Mouse (Mus musculus) MEL (cell line): ENCODE measurements around the gene Baz2a. TPM values are rescaled to one million over a fixed set of nuclear protein-coding genes. Genes with fewer than 3 reads are reported as not detected.

Source experiments
- DNase-seq: peaks from one replicate; pipeline ENCODE4 v3.0.0; 2011; ENCODE audit warnings: low read depth, low spot score
- H3K27ac ChIP-seq: 2 replicates; pipeline ENCODE4 v1.5.1; 2012; ENCODE audit warnings: low read depth, mild to moderate bottlenecking, control low read depth, low read length, moderate library complexity; ENCODE audit not compliant: control insufficient read depth
- H3K27me3 ChIP-seq, 2 experiments: fragments of 150-350 bp in 1 of 2; sonication (generic) in 1 of 2; 2 replicates each; pipeline ENCODE4 v1.6.1; 2012; ENCODE audit warnings: low read length in 2 of 2, mild to moderate bottlenecking in 2 of 2, improper control_type of control experiment in 1 of 2, moderate library complexity in 1 of 2; ENCODE audit not compliant: insufficient read depth in 2 of 2, control insufficient read depth in 1 of 2
- H3K36me3 ChIP-seq, 2 experiments: 2 replicates each; pipeline ENCODE4 v1.6.1; 2012 to 2014; ENCODE audit warnings: low read length in 2 of 2, improper control_type of control experiment in 1 of 2, inconsistent platforms in 1 of 2, mild to moderate bottlenecking in 1 of 2; ENCODE audit not compliant: insufficient read depth in 2 of 2, control insufficient read depth in 1 of 2
- H3K4me1 ChIP-seq, 2 experiments: fragments of 150-350 bp in 1 of 2; sonication (generic) in 1 of 2; 2 replicates each; pipeline ENCODE4 v1.6.1; 2012; ENCODE audit warnings: low read length in 2 of 2, improper control_type of control experiment in 1 of 2, mild to moderate bottlenecking in 1 of 2; ENCODE audit not compliant: insufficient read depth in 2 of 2, control insufficient read depth in 1 of 2
- H3K4me3 ChIP-seq, 2 experiments: fragments of 150-350 bp in 1 of 2; sonication (generic) in 1 of 2; 2 replicates each; pipeline ENCODE4 v1.5.1; 2012; ENCODE audit warnings: low read depth in 2 of 2, low read length in 2 of 2, mild to moderate bottlenecking in 2 of 2, moderate library complexity in 2 of 2, control low read depth in 1 of 2, improper control_type of control experiment in 1 of 2; ENCODE audit not compliant: control insufficient read depth in 1 of 2, insufficient read depth in 1 of 2
- H3K79me2 ChIP-seq: 2 replicates; pipeline ENCODE4 v1.6.1; 2012; ENCODE audit warnings: mild to moderate bottlenecking, low read length, moderate library complexity; ENCODE audit not compliant: control insufficient read depth, poor library complexity, insufficient read depth
- H3K9ac ChIP-seq: 2 replicates; pipeline ENCODE4 v1.6.1; 2012; ENCODE audit warnings: low read depth, mild to moderate bottlenecking, control low read depth, low read length, moderate library complexity; ENCODE audit not compliant: control insufficient read depth, poor library complexity, severe bottlenecking
- H3K9me3 ChIP-seq: fragments of 150-350 bp; sonication (generic); replicated peaks from 2 replicates; pipeline ENCODE4 v1.6.1; 2012; ENCODE audit warnings: mild to moderate bottlenecking, low read length, improper control_type of control experiment, moderate library complexity; ENCODE audit not compliant: insufficient read depth
- BHLHE40 ChIP-seq: IDR thresholded peaks from 2 replicates; pipeline ENCODE4 v1.6.1; 2012; ENCODE audit warnings: low read depth, mild to moderate bottlenecking, inconsistent platforms, low read length, improper control_type of control experiment, borderline replicate concordance
- CHD1 ChIP-seq: IDR thresholded peaks from 2 replicates; pipeline ENCODE4 v1.6.1; 2012; ENCODE audit warnings: low read depth, mild to moderate bottlenecking, inconsistent platforms, low read length, improper control_type of control experiment
- ELF1 ChIP-seq: IDR thresholded peaks from 2 replicates; pipeline ENCODE4 v1.6.1; 2014; ENCODE audit warnings: low read depth, mild to moderate bottlenecking, inconsistent platforms, low read length, improper control_type of control experiment, moderate library complexity
- EP300 ChIP-seq, 2 experiments: IDR thresholded peaks; 2 replicates each; pipeline ENCODE4 v1.6.1; 2011; ENCODE audit warnings: improper control_type of control experiment in 2 of 2, low read length in 2 of 2, low read depth in 1 of 2, mild to moderate bottlenecking in 1 of 2
- ETS1 ChIP-seq: IDR thresholded peaks from 2 replicates; pipeline ENCODE4 v1.6.1; 2012; ENCODE audit warnings: low read depth, mild to moderate bottlenecking, inconsistent platforms, low read length, improper control_type of control experiment, moderate library complexity
- GABPA ChIP-seq: IDR thresholded peaks from 2 replicates; pipeline ENCODE4 v1.6.1; 2012; ENCODE audit warnings: low read depth, mild to moderate bottlenecking, inconsistent platforms, low read length, improper control_type of control experiment, moderate library complexity
- GATA1 ChIP-seq: IDR thresholded peaks from 2 replicates; pipeline ENCODE4 v1.6.1; 2011; ENCODE audit warnings: low read depth, low read length, improper control_type of control experiment
- HCFC1 ChIP-seq: IDR thresholded peaks from 2 replicates; pipeline ENCODE4 v1.6.1; 2012; ENCODE audit warnings: low read depth, mild to moderate bottlenecking, inconsistent platforms, low read length, improper control_type of control experiment, moderate library complexity
- JUND ChIP-seq: IDR thresholded peaks from 2 replicates; pipeline ENCODE4 v1.6.1; 2011; ENCODE audit warnings: low read depth, mild to moderate bottlenecking, improper control_type of control experiment, low read length
- KAT2A ChIP-seq: conservative IDR thresholded peaks from 2 replicates; pipeline ENCODE4 v1.6.1; 2012; ENCODE audit warnings: low read depth, low read length, improper control_type of control experiment, inconsistent platforms
- MAFK ChIP-seq: IDR thresholded peaks from 2 replicates; pipeline ENCODE4 v1.6.1; 2011; ENCODE audit warnings: low read depth, mild to moderate bottlenecking, low read length, improper control_type of control experiment, borderline replicate concordance
- MAX ChIP-seq: IDR thresholded peaks from 2 replicates; pipeline ENCODE4 v1.6.1; 2011; ENCODE audit warnings: low read length, improper control_type of control experiment
- MEF2A ChIP-seq: IDR thresholded peaks from 2 replicates; pipeline ENCODE4 v1.6.1; 2014; ENCODE audit warnings: low read depth, mild to moderate bottlenecking, inconsistent platforms, low read length, improper control_type of control experiment; ENCODE audit not compliant: poor library complexity, insufficient replicate concordance, severe bottlenecking; ENCODE audit errors: extremely low read depth
- MXI1 ChIP-seq: IDR thresholded peaks from 2 replicates; pipeline ENCODE4 v1.6.1; 2011; ENCODE audit warnings: mild to moderate bottlenecking, low read depth, low read length, improper control_type of control experiment
- MYC ChIP-seq: IDR thresholded peaks from 2 replicates; pipeline ENCODE4 v1.6.1; 2011; ENCODE audit warnings: low read depth, mild to moderate bottlenecking, low read length, improper control_type of control experiment, moderate library complexity
- NRF1 ChIP-seq: IDR thresholded peaks from 2 replicates; pipeline ENCODE4 v1.6.1; 2014; ENCODE audit warnings: low read depth, mild to moderate bottlenecking, inconsistent platforms, low read length, improper control_type of control experiment, moderate library complexity; ENCODE audit not compliant: poor library complexity, insufficient read depth, severe bottlenecking
- POLR2AphosphoS2 ChIP-seq: IDR thresholded peaks from 2 replicates; pipeline ENCODE4 v1.6.1; 2011; ENCODE audit warnings: low read length, improper control_type of control experiment
- RAD21 ChIP-seq: IDR thresholded peaks from 2 replicates; pipeline ENCODE4 v1.6.1; 2011; ENCODE audit warnings: mild to moderate bottlenecking, low read depth, low read length, improper control_type of control experiment
- RCOR1 ChIP-seq: IDR thresholded peaks from 2 replicates; pipeline ENCODE4 v1.6.1; 2012; ENCODE audit warnings: low read depth, mild to moderate bottlenecking, inconsistent platforms, low read length, improper control_type of control experiment
- SMC3 ChIP-seq: IDR thresholded peaks from 2 replicates; pipeline ENCODE4 v1.6.1; 2011; ENCODE audit warnings: low read depth, low read length, improper control_type of control experiment
- TAL1 ChIP-seq: IDR thresholded peaks from 2 replicates; pipeline ENCODE4 v1.6.1; 2012; ENCODE audit warnings: mild to moderate bottlenecking, inconsistent platforms, low read length, moderate library complexity, mixed read lengths
- TBP ChIP-seq: IDR thresholded peaks from 2 replicates; pipeline ENCODE4 v1.8.0; 2011; ENCODE audit warnings: low read depth, low read length, improper control_type of control experiment
- UBTF ChIP-seq: IDR thresholded peaks from 2 replicates; pipeline ENCODE4 v1.6.1; 2012; ENCODE audit warnings: low read depth, mild to moderate bottlenecking, inconsistent platforms, low read length, improper control_type of control experiment, moderate library complexity, borderline replicate concordance; ENCODE audit not compliant: insufficient read depth
- USF1 ChIP-seq: IDR thresholded peaks from 2 replicates; pipeline ENCODE4 v1.6.1; 2014; ENCODE audit warnings: low read depth, mild to moderate bottlenecking, inconsistent platforms, low read length, improper control_type of control experiment, moderate library complexity
- USF2 ChIP-seq, 2 experiments: IDR thresholded peaks; 2 replicates each; pipeline ENCODE4 v1.6.1; 2011 to 2012; ENCODE audit warnings: improper control_type of control experiment in 2 of 2, low read length in 2 of 2, borderline replicate concordance in 1 of 2, inconsistent platforms in 1 of 2, low read depth in 1 of 2, mild to moderate bottlenecking in 1 of 2; ENCODE audit not compliant: insufficient read depth in 1 of 2
- ZKSCAN1 ChIP-seq: IDR thresholded peaks from 2 replicates; pipeline ENCODE4 v1.6.1; 2012; ENCODE audit warnings: low read depth, mild to moderate bottlenecking, inconsistent platforms, low read length, improper control_type of control experiment, moderate library complexity
- polyA plus RNA-seq, 2 experiments: library from polyadenylated mRNA; stranded (reverse) in 1 of 2; unstranded in 1 of 2; fragments of >175 nt in 1 of 2; fragments of >200 nt in 1 of 2; gene quantifications; 2 replicates each; pipeline versions ENCODE4 v1.2.1 to v1.2.4; 2012; ENCODE audit warnings: low replicate concordance in 2 of 2, low read depth in 1 of 2; ENCODE audit not compliant: insufficient read length in 2 of 2, insufficient read depth in 1 of 2, missing spikeins in 1 of 2
- total RNA-seq: library from RNA; depleted of rRNA; stranded (reverse); fragments of 300-350 nt; gene quantifications from 2 replicates; pipeline ENCODE4 v1.2.3, GENCODE M21; 2012

The Baz2a gene
- total and polyA plus RNA-seq, 3 experiments = 5.5 to 46.0 (median 33.8) TPM

DNA sequence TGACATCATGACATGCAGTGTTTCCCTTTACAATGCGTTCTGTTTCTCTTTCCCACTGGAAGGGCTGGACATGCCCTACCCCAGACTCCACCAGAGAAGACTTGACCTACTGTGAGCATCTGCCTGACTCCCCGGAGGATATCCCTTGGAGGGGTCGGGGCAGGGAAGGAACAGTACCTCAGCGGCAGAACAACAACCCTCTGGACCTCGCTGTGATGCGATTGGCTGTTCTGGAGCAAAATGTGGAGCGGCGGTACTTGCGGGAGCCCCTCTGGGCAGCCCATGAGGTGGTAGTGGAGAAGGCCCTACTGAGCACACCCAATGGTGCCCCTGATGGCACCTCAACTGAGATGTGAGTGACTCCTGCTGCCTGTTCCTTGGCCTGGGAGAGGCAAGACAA is 33.5 kb downstream of the Baz2a start:
- DNase-seq = no peak
- H3K27ac ChIP-seq = no peak overlapping the region
- no peak for TF ChIP-seq MAX
- no peak for TF ChIP-seq ELF1
- no peak for TF ChIP-seq JUND
- TF ChIP-seq TAL1 = no peak
- TF ChIP-seq GATA1 = no peak
- no peak for TF ChIP-seq BHLHE40
- TF ChIP-seq MAFK = no peak
- TF ChIP-seq MXI1 = no peak
- no peak for TF ChIP-seq RCOR1
- no peak for TF ChIP-seq MEF2A
- TF ChIP-seq EP300 (IDR thresholded peaks at IDR 0.05; ENCODE audit: low read depth in 1 of 2, low read length in 2 of 2) = no peak
- TF ChIP-seq HCFC1 = no peak
- TF ChIP-seq TBP = no peak
- no peak for TF ChIP-seq MYC

DNA sequence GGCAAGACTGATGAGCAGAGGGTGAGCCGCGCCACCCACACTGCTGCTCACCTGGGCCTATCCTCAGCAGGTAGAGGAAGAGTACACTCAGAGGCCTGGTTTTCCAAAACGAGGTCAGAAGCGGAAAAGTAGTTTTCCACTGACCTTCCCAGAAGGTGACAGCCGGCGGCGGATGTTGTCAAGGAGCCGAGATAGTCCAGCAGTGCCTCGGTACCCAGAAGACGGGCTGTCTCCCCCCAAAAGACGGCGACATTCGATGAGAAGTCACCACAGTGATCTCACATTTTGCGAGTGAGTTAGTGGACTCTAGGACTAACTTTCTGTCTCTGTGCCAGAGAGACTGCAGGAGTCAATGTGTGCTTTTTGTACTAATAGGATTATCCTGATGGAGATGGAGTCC is 34.6 kb downstream of the Baz2a start:
- no peaks in the 10 kb centered on the region for H3K9me3 ChIP-seq
- no peaks in the 10 kb centered on the region for H3K4me1 ChIP-seq
- no peak for TF ChIP-seq TAL1
- TF ChIP-seq USF1 = no peak
- TF ChIP-seq UBTF = no peak
- no peak for TF ChIP-seq MXI1
- no peak for TF ChIP-seq ETS1
- TF ChIP-seq CHD1 = no peak
- no peak for TF ChIP-seq SMC3
- TF ChIP-seq RAD21 = no peak
- TF ChIP-seq KAT2A = no peak
- no peak for TF ChIP-seq POLR2AphosphoS2
- TF ChIP-seq ZKSCAN1 = no peak
- TF ChIP-seq GABPA = no peak
- TF ChIP-seq EP300 (IDR thresholded peaks at IDR 0.05; ENCODE audit: low read depth in 1 of 2, low read length in 2 of 2) = no peak
- TF ChIP-seq NRF1 = no peak
- no peak for TF ChIP-seq USF2 (IDR thresholded peaks at IDR 0.05; ENCODE audit: borderline replicate concordance in 1 of 2, insufficient read depth in 1 of 2, low read depth in 1 of 2, low read length in 2 of 2)
- TF ChIP-seq MAFK = no peak

More for the DNA sequence above, 33.5 kb downstream of the Baz2a start:
- no peaks in the 10 kb centered on the region for H3K79me2 ChIP-seq
- H3K4me3 ChIP-seq = no peak overlapping the region
- H3K9ac ChIP-seq = no peak overlapping the region
- no peaks in the 10 kb centered on the region for H3K9me3 ChIP-seq
- H3K36me3 ChIP-seq = peaks cover 0 to 4% of the 10 kb centered on the region in 2 experiments; a peak in 2 of 4 replicates
- H3K4me1 ChIP-seq = no peaks in the 10 kb centered on the region
- H3K27me3 ChIP-seq = no peaks in the 10 kb centered on the region

More for the DNA sequence above, 34.6 kb downstream of the Baz2a start:
- Histone ChIP-seq H3K79me2 (no peaks in the 10 kb centered on the region), H3K4me3 (no peak overlapping the region), H3K9ac (no peak overlapping the region), H3K27me3 (no peaks in the 10 kb centered on the region), H3K27ac (no peak overlapping the region), H3K36me3 (peaks cover 0 to 4% of the 10 kb centered on the region in 2 experiments; a peak in 1 of 4 replicates)
- DNase-seq = no peak
